Mouse (Mus musculus) frontal cortex, postnatal 36 days (tissue): Measurements from ENCODE around the gene Hist1h1c.
"Not testable (repeated sequence)": the region's sequence is repeated elsewhere in the genome, so short reads cannot be mapped to it uniquely, and the experiment has no call there.

Experiments used
- DNase-seq, 2 experiments: peaks; one replicate each; pipeline ENCODE4 v3.0.0; 2022; ENCODE audit warnings: low spot score in 2 of 2

The Hist1h1c gene

GRCm38 (mm10) chr13:23738677-23739068 is at the start of gene Hist1h1c:
Gene Hist1h1c, plus strand, starts transcription at chr13:23738808.
- peak; percentile 85 to 94 for DNase-seq

- DNase-seq = no peak
These were observed 49.7 kb upstream of the Hist1h1c start for GRCm38 (mm10) chr13:23688956-23689355.

GRCm38 (mm10) chr13:23689459-23689858 is 49.1 kb upstream of the Hist1h1c start:
- no peak for DNase-seq

- no peak for DNase-seq
These were observed 44.7 kb upstream of the Hist1h1c start for GRCm38 (mm10) chr13:23693856-23694440.

- no peak for DNase-seq
These were observed 43.7 kb upstream of the Hist1h1c start for GRCm38 (mm10) chr13:23694956-23695355.

GRCm38 (mm10) chr13:23695514-23695913 is 43.1 kb upstream of the Hist1h1c start, which contains the start of gene Hist1h1t:
Gene Hist1h1t, plus strand, starts transcription at chr13:23695814.
- no peak for DNase-seq

- DNase-seq = no peak
These were observed 42.5 kb upstream of the Hist1h1c start for GRCm38 (mm10) chr13:23696061-23696474.

GRCm38 (mm10) chr13:23697491-23698299 is 40.9 kb upstream of the Hist1h1c start:
- peak; percentile 34 to 46 for DNase-seq

- peak; percentile 100 for DNase-seq
These were observed 40.3 kb upstream of the Hist1h1c start, which contains the start of gene Hist1h4c for GRCm38 (mm10) chr13:23698300-23698693. Gene Hist1h4c, minus strand, starts transcription at chr13:23698454.

- no peak for DNase-seq
These were observed 39.6 kb upstream of the Hist1h1c start for GRCm38 (mm10) chr13:23698996-23699395.

GRCm38 (mm10) chr13:23699767-23700166 is 38.8 kb upstream of the Hist1h1c start:
- no peak for DNase-seq

- peak; percentile 54 to 82 for DNase-seq
These were observed 37.7 kb upstream of the Hist1h1c start for GRCm38 (mm10) chr13:23700786-23701520.

- DNase-seq = no peak
These were observed 36.4 kb upstream of the Hist1h1c start for GRCm38 (mm10) chr13:23702220-23702619.

GRCm38 (mm10) chr13:23702801-23703200 is 35.8 kb upstream of the Hist1h1c start:
- DNase-seq = not testable (repeated sequence)

GRCm38 (mm10) chr13:23705751-23706356 is 32.8 kb upstream of the Hist1h1c start:
- DNase-seq = no peak

GRCm38 (mm10) chr13:23706771-23707170 is 31.8 kb upstream of the Hist1h1c start:
- no peak for DNase-seq

- DNase-seq = no peak
These were observed 30.6 kb upstream of the Hist1h1c start for GRCm38 (mm10) chr13:23708041-23708440.

- DNase-seq = no peak
These were observed 30.0 kb upstream of the Hist1h1c start for GRCm38 (mm10) chr13:23708654-23709053.

GRCm38 (mm10) chr13:23709714-23710373 is 28.8 kb upstream of the Hist1h1c start:
- no peak for DNase-seq

- peak in 1 of 2 experiments; percentile 40 for DNase-seq
These were observed 28.1 kb upstream of the Hist1h1c start, which contains the start of gene Hfe for GRCm38 (mm10) chr13:23710374-23711089. Gene Hfe, minus strand, starts transcription at chr13:23710854.
